Mouse (Mus musculus): ENCODE data around the gene Thra.

DNA sequence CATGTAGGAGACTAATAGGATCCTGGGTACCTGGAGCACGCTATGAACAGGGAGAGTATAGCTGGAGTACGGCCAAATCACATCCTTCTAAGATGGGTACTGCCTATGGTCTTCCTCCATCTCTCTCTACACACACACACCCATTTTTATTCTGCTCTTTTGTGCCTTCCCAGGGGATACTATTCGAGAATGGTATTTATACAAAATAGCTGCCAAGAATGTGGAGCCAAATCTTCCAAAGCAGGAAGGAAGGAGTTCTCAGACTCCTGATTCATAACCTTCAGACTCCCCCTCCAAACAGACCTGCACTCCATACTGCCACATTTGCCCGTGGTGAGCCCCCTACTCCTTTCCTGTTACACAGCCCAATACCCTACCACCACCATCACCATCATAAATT lies 9.7 kb upstream of the Thra start:
- TF ChIP-seq CTCF (IDR thresholded peaks at IDR 0.05; ENCODE audit: low read depth) (no peak), EP300 (optimal IDR thresholded peaks at IDR 0.05) (no peak)

All from stomach, postnatal 0 days (tissue).